Mouse (Mus musculus) thymus, adult 2 months (tissue): Measurements from ENCODE around the gene Gm15557. TPM values are rescaled to one million over a fixed set of nuclear protein-coding genes. Genes with fewer than 3 reads are reported as not detected.
A peak's percentile ranks its signal among the peaks of the same experiment; 100 is the strongest.

Source experiments
- DNase-seq: peaks from one replicate; pipeline ENCODE4 v3.0.0; 2021
- H3K27ac ChIP-seq: fragments of 200-500 bp; 2 replicates; pipeline ENCODE4 v1.5.1; 2012; ENCODE audit warnings: low read length, control low read depth; ENCODE audit not compliant: control insufficient read depth, insufficient read depth
- H3K27me3 ChIP-seq: fragments of 200-500 bp; 2 replicates; pipeline ENCODE4 v1.6.1; 2012; ENCODE audit warnings: mild to moderate bottlenecking, low read length, moderate library complexity, mixed read lengths; ENCODE audit not compliant: control insufficient read depth, insufficient read depth
- H3K36me3 ChIP-seq: fragments of 200-500 bp; 2 replicates; pipeline ENCODE4 v1.6.1; 2012; ENCODE audit warnings: mild to moderate bottlenecking, low read length, moderate library complexity; ENCODE audit not compliant: control insufficient read depth, insufficient read depth
- H3K4me1 ChIP-seq: fragments of 200-500 bp; replicated peaks from 2 replicates; pipeline ENCODE4 v1.6.1; 2012; ENCODE audit warnings: low read length; ENCODE audit not compliant: control insufficient read depth, insufficient read depth
- H3K4me3 ChIP-seq: fragments of 200-500 bp; 2 replicates; pipeline ENCODE4 v1.5.1; 2012; ENCODE audit warnings: mild to moderate bottlenecking, low read length, control low read depth, moderate library complexity; ENCODE audit not compliant: control insufficient read depth, insufficient read depth
- CTCF ChIP-seq: fragments of 200-500 bp; IDR thresholded peaks from 2 replicates; pipeline ENCODE4 v1.5.1; 2012; ENCODE audit warnings: mild to moderate bottlenecking, control low read depth, low read length, moderate library complexity, borderline replicate concordance; ENCODE audit not compliant: control insufficient read depth, poor library complexity, insufficient read depth; ENCODE audit errors: extremely low read depth
- POLR2A ChIP-seq: fragments of 200-500 bp; IDR thresholded peaks from 2 replicates; pipeline ENCODE4 v1.6.1; 2012; ENCODE audit warnings: mild to moderate bottlenecking, low read length, control low read depth, moderate library complexity; ENCODE audit not compliant: control insufficient read depth, poor library complexity, insufficient read depth; ENCODE audit errors: extremely low read depth
- WGBS: fragments of 180-500 bp; shearing (Covaris S2); methylation state at CpG from one replicate; pipeline ENCODE4 v1.1.7; 2018; 5-methylcytosine and 5-hydroxymethylcytosine counted together
- polyA plus RNA-seq: library from polyadenylated mRNA; depleted of rRNA; stranded (reverse); fragments of >200 nt; gene quantifications from 2 replicates; pipeline ENCODE4 v1.2.3, GENCODE M21; 2012

Gene Gm15557
- polyA plus RNA-seq, 1 experiment = not detected

DNA sequence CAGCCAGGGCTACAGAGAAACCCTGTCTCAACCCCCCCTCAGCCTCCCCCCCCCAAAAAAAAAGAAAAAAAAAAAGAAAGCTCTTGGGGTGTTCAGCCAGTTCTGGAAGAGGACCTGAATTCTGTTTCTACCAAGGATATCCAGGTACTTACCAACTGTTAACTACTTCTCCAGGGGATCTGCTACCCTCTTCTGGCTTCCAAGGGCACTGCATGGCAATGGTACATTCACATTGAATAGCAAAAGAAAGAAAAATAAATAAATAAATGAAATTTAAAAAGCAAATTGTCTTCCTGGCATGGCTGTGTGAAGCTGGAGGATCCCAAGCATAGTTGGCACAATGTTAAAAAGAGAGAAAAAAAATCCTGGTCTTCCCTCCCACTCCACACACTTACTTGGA, 11.5 kb downstream of the Gm15557 start:
- H3K27ac ChIP-seq = no peak overlapping the region
- TF ChIP-seq CTCF = no peak
- TF ChIP-seq POLR2A = no peak
- H3K36me3 ChIP-seq = no peaks in the 10 kb centered on the region
- H3K4me1 ChIP-seq = no peaks in the 10 kb centered on the region
- H3K27me3 ChIP-seq = no peaks in the 10 kb centered on the region
- no peak overlapping the region for H3K4me3 ChIP-seq
- DNase-seq = peak; percentile 62

DNA sequence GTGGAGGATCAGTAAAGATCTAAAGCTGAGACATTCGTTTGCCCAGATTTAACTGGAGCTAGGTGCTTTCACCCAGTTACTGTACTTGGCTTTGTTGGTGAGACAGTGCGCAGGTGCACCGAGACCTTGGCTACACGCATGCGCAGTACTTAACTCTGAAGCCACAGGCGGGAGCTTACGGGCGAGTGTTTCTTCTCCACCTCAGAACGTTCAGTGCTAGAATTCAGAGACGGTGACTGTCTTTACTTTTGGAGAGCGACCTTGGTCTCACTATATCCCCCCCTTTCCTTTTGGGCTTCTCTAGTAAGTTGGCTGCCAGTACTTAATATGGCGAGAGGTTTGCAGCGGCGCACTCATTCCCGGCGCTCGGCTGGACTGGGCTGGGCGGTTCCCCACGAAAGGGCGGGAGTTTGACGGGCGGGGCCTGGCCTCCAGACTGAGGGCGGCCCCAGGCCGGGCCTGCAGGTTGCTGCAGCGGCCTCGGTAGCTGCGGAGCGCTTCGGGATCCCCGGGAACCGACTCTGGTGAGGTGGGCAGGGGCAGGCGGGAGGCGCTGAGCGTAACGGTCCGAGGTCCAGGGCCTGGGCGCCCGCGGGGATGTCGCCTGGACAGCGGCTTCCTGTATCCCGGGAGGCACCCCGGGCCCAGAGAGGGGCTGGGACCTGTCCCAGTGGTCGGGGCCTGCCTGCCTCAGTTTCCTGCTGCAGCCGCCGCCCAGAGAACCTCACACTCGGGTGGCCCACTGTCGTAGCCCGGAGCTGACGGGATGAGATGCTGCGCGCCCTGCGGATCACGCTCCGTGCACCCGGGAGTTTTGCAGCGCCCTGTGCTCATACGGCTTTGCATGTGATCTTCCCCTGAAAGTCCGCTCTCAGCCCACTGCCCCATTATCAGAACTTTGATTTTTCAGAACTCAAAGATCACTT, 15.9 kb downstream of the Gm15557 start, which contains the start of gene Cep250:
Gene Cep250 (plus strand): TSS at position 325 of the 926 bp plus-strand sequence.
- H3K4me3 ChIP-seq = peak within 1 kb of the TSS; percentile 76
- H3K27me3 ChIP-seq = no peaks in the 10 kb centered on the region
- H3K27ac ChIP-seq = peak within 1 kb of the TSS; percentile 91
- no peaks in the 10 kb centered on the region for H3K36me3 ChIP-seq
- under 1% methylated on average over 59 of the region's 59 CpGs for WGBS
- no peaks in the 10 kb centered on the region for H3K4me1 ChIP-seq
- DNase-seq = peak; percentile 81
- TF ChIP-seq POLR2A = peak; percentile 65
- TF ChIP-seq CTCF = no peak

DNA sequence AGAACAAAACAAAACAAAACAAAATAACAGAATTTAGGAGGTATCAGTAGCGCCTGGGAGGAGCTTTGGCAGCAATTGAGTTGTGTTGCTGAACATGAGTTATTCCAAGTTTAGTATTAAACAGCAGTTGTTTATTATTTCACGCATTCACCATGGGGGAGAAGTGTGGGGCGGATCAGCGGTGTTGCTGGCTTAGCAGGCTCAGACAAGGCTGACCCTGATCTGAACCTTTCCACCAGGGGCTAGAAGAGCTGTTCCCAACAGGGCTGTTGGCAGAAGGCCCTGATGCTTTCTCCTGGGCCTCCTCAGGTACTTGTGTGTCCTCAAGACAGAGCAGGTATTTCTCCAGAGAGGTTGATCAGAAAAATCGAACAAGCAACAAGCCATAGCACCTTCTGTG, 19.5 kb downstream of the Gm15557 start:
- Histone ChIP-seq H3K27me3 (no peaks in the 10 kb centered on the region), H3K36me3 (peaks cover 8% of the 10 kb centered on the region), H3K4me3 (no peak overlapping the region), H3K4me1 (no peaks in the 10 kb centered on the region), H3K27ac (no peak overlapping the region)
- TF ChIP-seq POLR2A (no peak), CTCF (no peak)
- DNase-seq = no peak
- 96% methylated on average over 5 of the region's 5 CpGs for WGBS

DNA sequence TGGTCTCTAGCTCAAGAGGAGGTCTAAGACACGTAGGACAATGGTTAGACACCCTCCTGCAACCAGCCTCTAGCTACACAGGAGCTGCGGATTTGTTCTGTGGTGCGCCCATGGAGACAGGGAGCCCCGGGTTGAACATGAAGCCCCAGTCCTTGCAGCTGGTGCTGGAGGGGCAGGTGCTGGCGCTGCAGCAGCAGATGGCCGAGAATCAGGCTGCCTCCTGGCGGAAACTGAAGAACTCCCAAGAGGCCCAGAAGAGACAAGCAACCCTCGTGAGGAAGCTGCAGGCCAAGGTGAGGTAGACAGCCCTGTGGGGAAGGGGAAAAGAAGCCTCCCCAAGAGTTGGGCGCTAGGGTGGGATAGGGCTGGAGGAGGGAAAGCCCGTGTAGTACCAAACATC, 21.3 kb downstream of the Gm15557 start:
- WGBS = 94% methylated on average over 10 of the region's 10 CpGs
- no peak overlapping the region for H3K4me3 ChIP-seq
- H3K36me3 ChIP-seq = peaks cover 14% of the 10 kb centered on the region
- no peak overlapping the region for H3K27ac ChIP-seq
- no peaks in the 10 kb centered on the region for H3K4me1 ChIP-seq
- DNase-seq = no peak
- no peaks in the 10 kb centered on the region for H3K27me3 ChIP-seq
- TF ChIP-seq CTCF (no peak), POLR2A (no peak)

DNA sequence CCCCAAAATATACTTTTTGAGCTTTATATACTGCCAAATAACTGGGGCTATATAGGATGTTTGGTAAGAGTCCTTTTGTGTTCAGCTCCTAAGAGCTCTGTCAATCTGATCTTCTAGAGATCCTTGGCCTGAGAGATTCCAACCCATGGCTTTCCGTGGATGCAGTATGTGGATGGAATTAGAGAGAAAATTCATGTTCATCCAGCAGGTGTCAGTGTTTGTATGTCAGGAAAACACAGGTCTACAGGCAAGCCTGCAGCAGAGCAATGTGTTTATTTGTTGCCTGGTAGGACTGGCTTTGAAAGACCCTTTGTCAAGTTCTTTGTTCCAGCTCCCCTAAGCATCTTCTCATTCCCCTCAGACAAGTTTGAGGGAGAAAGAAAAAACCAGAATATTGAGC, 22.5 kb downstream of the Gm15557 start:
- DNase-seq = peak; percentile 30
- Histone ChIP-seq H3K36me3 (peaks cover 20% of the 10 kb centered on the region), H3K4me1 (no peaks in the 10 kb centered on the region), H3K27me3 (no peaks in the 10 kb centered on the region), H3K27ac (no peak overlapping the region), H3K4me3 (no peak overlapping the region)
- no peak for TF ChIP-seq POLR2A
- TF ChIP-seq CTCF = no peak
- 91% methylated on average over 1 of the region's 1 CpGs for WGBS

DNA sequence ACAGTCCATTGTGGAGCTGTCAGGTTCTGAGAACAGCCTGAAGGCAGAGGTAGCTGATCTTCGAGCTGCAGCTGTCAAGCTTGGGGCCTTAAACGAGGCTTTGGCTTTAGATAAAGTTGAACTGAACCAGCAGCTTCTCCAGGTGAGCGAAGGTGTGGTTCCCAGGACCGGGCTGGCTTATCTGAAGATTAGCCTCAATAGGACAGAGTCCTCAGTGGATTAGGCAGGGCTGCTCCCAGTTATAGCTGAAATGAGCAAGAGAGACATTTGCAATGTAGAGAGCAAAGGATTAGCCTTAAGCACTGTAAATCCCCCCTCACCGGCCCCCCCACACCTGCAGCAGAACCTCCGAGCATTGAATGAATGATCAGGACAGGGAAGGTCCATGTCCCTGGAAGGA, 32.8 kb downstream of the Gm15557 start:
- no peak for DNase-seq
- TF ChIP-seq CTCF (no peak), POLR2A (no peak)
- Histone ChIP-seq H3K4me1 (peaks cover 24% of the 10 kb centered on the region), H3K27me3 (no peaks in the 10 kb centered on the region), H3K4me3 (no peak overlapping the region), H3K36me3 (peaks cover 31% of the 10 kb centered on the region), H3K27ac (no peak overlapping the region)
- WGBS = 95% methylated on average over 6 of the region's 6 CpGs
